Mouse (Mus musculus) right cerebral cortex, adult 18-20 months (tissue): Measurements from ENCODE around the gene Ap4s1.
"Not testable (repeated sequence)": the region's sequence is repeated elsewhere in the genome, so short reads cannot be mapped to it uniquely, and the experiment has no call there.

ENCODE experiments used
- DNase-seq: peaks from one replicate; pipeline ENCODE4 v3.0.0; 2022; ENCODE audit warnings: mixed read lengths

Ap4s1 gene

DNA sequence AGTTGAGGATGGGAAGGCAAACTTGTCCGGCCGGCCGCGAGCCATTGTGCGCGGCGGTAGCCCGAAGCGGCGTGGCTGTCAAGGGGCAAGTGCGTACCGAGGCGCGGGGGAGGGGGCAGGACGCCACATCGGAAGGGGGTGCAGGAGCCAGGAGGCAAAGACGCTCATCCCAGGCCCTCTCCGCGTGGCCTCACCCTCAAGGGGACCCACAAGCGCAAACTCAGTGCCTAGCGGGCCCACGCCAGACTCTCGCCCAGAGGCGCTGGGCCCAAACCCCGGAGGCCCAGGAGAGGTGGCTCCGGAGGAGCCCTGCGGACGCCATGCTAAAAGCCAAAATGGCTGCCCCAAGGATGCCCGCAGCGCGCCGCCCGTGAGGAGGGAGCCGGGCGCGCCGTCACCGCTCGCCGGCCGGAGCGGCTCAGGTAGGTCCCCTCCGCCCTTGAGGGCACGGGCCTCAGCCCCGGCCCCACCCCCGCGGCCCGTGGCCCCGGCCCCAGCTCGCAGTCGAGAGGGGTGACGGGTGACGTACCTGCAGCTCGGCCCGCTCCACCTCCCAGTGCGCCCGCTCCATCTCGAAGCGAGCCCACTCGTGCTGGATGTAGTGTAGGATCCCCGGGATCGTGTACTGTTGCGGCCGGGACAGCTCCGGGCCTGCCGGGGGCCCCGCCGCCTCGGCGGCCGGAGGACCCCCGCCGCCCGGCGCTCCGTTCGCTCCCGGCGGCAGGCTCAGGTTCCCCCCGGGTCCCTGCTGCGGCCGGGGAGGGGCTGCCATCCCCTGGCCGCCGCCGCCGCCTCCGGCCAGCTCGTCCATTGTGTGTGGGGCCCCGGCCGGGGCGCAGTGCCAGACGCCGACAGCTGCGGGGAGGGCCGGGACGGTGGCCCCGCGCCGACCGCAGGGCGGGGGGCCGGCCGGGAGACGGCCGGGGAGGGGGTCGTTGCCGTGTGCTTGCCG, at the start of gene Ap4s1:
Gene Ap4s1, plus strand, starts transcription at position 141 of the 952 bp plus-strand sequence.
- peak; percentile 74 for DNase-seq

DNA sequence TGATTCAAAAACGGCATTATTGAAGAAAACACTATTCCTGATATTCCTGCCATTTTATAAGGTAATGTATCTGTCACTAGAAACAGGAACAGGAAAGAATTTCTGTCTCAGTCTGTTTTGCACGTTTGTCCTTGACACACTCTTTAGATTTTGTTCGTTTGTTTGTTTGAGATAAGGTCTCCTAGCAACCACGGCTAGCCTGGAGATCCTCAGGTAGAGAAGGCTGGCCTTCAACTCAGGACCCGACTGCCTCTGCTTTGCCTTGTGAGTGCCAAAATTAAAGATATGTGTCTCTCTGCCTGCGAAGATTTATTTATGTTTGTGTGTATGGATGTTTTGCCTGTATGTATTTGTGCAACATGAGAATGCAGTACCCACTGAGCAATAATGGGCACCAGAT, 49.0 kb upstream of the Ap4s1 start:
- no peak for DNase-seq

DNA sequence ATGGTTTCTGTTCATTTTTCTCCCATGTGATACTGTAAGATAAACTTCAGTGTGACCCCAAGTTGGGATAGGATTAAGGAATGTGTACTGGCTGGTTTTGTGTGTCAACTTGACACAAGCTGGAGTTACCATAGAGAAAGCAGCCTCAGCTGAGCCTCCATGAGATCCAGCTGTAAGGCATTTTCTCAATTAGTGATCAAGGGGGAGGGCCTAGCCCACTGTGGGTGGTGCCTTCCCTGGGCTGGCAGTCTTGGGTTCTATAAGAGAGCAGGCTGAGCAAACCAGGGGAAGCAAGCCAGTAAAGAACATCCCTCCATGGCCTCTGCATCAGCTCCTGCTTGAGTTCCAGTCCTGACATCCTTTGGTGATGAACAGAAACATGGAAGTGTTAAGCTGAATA, 41.4 kb upstream of the Ap4s1 start:
- not testable (repeated sequence) for DNase-seq

DNA sequence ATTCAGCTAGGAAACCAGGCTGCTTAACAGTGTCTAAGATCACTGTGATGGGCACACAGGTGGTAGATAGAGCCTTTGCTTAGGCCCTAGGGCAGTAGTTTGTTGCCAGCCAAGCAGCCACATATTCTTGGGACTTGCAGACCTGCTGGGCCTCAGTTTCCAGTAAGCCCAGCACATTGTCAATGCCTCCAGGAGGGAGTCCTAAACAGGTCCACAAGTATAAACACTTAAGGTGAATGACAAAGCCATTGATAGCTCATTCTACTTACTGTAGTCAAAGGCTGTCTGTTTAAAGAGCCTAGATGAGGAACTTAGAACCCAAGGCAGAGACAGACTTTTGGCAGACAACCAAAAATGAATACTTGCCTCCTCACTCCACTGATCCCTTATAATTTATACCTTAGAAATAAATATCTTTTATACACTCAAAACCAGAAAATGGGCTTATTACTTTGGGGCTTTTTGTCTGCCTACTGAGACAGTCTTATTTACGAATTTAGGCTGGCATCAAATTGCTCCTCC, 34.8 kb upstream of the Ap4s1 start:
- no peak for DNase-seq

DNA sequence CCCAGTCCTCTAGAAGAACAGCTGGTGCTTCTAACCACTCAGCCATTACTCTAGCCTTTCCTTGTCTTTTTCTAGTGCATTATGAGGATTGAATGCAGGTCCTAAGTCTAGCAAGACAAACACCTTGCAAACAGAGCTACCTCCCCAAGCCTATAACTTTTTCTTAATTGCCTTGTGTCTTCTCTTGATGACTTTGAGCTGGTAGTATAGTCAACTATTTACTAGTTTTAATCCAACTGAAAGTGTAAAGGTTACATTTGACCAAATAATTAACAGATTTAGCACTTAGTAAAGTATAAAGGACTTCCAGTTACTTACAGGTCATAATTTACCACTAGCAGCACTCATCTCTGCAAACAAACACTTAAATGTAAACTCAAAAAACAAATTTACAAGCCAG, 27.8 kb upstream of the Ap4s1 start:
- DNase-seq, result no peak

DNA sequence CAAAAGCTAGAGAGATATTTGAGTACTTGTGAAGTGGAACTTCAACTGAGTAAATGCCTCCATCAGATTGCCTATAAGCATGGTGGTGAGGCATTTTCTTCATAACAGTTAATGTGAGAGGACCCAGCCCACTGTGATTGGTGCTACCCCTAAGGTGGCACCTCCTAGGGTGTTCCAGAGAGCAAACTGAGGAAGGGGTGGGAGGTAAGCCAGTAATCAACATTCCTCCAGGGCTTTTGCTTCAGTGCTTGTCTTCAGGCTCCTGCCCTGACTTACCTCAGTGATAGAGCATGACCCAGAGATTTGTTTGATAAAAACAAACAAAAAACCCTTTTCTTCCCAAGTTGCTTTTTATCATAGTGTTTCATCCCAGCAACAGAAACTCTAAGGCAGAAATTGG, 26.9 kb upstream of the Ap4s1 start:
- no peak for DNase-seq

DNA sequence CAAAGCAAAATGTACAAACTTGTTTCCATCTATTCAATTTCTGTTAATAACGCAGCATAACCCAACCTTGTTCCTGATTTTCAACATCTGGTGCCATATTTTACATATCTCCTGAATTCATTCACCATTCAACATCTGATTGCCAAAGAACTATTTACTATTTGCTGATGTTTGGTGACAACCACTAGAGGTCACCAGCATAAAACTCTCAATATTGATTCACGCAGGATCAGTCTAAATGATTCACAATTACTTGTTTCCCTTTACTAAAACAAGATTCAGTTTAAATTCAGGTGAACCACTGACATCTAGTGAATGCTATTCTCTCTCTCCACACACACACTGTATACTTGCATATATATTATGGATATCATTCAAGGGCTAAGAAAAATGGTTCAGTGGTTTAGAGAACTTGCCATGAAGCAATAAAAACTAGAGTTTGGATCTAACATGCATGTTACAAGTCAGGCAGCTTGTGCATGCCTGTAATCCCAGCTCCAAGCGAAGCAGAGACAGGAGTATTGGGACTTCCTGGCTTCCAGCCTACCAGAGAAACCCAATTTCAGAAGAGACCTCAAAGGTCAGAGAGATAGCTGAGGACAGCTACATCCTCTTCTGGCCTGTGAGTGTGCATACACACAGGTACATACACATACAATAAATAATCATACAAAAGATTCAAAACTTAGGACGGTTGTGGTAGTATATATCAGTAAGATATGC, 24.0 kb upstream of the Ap4s1 start:
- no peak for DNase-seq

DNA sequence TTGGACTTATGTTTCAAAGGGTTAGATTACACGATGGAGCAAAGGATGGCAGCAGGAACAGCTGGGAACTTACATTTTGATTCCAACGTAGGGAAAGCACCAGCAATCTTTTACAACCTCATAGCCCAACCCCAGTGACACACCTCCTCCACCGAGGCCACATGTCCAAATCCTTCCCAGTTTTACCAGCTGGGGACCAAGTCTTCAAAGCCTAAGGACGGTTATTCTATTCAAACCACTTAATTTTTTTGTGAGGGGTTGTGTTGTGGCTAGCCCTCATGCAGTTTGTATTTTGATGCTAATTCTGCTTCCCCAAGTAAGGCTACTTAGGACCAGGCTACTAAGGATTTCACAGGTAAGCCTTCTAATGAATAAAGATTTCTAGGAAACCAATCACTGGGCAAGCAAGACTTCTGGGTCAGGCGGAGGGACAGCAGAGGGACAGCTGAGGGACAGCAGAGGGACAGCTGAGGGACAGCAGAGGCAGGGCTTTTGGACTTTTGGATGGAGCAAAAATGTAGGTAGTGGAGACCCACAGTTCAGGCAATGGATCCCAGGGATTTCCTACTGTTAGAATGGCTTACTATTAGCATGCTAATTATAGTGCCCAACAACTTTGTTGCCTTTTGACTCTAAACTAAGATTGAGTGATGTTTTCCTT, 19.5 kb upstream of the Ap4s1 start:
- no peak for DNase-seq

DNA sequence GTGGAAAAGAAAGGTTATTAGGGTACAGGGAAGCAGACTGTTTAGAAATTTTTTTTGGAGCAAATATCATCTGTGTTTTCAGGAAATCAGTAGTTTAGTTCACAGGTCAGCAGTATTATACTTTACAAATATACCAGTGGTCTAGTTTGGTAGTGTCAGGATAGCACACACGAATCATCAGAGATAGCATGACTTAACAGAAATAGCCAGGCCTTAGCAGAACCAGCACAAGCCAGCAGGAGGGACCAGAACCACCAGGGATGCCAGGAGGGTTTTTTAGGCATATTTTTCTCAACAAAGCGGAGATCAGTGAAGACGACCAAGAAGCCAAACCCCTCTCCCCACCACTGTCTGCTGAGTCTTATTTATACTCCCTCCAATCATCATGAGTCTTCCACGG, 17.6 kb upstream of the Ap4s1 start:
- no peak for DNase-seq

DNA sequence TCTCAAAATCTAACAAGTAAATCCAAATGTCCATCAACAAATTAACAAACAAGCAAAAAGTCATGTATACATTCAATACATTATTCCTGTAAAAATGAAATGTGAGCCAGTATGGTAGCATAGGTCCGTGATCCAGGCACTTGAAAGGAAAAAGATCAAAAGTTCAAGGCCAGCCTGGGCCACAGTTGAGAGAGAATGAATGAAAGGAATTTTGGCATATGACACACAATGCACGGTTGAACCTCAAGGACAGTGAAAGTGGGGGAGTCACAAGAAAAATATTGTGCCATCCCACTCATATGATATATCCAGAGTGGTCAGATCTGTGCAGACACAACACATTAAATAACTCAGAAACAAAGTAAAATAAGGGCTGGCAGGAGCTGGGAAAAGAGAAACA, 14.4 kb upstream of the Ap4s1 start:
- no peak for DNase-seq

DNA sequence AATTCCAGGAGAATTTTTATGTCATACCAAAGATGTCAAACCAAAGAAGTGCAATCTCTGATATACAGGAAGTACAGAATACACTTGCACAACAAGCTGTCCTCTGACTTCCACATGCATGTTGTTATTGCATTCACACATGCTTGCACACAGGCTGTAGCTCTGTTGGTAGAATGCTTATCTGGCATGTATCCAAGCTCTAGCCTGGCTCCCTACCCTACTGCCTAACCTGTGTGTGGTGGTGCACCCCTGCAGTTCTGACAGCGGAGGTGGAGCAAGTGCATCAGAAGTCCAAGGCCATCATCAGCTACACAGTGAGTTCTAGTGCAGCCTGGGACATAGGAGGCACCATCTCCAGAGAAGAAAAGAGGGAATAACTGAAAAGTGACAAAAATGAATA, 12.0 kb upstream of the Ap4s1 start:
- no peak for DNase-seq

DNA sequence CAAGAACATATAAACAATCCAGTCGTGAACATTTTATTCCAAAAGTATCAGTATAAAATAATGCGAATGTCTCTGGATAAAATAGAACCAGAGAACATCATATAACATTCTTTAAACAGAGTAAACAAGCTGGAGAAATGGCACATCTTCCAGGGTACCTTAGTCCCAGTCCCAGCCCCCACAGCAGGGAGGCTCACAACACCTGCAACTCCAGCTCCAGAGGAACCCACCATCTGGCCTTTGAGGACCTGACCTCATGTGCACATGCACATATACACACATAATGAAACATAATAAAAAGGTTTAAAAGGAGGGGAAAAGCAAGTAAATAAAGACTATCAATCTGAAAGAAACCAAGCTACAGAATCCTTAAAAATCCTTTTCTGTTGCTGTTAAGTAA, 2.3 kb upstream of the Ap4s1 start:
- no peak for DNase-seq

DNA sequence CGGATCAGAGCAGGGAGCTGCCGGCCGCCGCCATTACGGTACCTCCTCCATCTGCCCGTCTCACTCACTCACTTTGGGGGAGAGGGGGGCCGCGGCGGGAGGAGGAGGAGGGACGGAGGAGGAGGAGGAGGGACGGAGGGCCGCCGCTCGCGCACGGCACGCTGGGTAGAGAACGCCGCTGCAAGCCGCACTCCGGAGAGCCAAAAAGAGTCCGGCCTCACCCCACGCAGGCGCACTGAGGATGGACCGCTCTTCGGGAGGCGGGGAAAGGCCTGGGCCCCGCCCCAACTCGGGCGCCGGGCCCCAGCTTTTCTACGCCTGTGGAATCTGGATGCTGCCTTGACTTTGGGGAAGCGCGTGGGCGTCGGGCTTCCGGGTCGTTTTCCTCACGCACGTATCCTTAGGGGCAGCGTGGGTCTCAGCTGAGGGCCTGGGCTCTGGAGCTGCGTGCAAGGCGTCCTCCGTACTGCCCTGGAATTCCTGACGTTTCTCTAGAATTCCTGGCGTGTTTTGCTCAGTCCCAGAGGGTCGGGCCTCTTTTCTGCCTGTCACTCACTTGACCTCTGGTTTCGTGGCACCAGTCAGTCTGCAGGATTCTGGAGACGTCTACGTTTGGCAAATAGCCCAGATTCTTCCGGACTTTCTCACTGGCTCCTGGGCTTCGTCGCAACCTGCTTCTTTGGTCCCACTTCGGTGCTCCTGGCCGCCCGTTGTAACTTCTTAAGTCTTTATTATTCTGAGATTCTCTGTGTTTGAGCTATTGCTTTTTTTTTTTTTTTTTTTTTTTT, 1.2 kb downstream of the Ap4s1 start, which contains the start of gene Strn3:
Gene Strn3, minus strand, starts transcription at position 53 of the 788 bp plus-strand sequence.
- DNase-seq, result peak; percentile 97

DNA sequence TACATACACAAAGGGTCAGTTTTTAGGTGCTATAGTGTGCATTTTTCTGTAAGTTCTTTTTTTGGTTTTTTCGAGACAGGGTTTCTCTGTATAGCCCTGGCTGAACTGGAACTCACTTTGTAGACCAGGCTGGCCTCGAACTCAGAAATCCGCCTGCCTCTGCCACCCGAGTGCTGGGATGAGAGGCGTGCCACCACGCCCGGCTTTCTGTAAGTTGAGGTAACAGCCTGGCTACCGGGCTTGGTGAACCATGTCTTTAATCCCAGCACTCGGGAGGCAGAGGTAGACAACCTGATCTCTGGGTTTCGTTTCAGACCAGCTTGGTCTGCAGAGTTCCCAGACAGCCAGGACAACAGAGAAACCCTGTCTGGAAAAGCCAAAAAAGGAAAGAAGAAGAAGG, 2.0 kb downstream of the Ap4s1 start:
- not testable (repeated sequence) for DNase-seq

DNA sequence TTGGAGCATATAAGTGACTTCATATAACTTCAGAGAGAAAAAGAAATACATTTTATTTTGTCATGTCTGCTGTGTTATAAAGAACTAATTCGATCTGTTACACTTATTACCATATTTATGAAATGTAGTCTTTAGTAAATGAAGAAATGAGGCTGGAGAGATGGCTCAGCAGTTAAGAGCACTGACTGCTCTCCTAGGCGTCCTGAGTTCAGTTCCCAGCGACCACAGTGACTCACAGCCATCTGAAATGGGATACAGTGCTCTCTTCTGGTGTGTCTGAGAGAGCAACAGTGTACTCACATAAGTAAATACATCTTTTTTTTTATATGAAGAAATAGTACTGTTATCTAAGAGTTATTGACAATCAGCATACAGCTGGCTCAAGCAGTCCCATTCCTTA, 2.6 kb downstream of the Ap4s1 start:
- no peak for DNase-seq

DNA sequence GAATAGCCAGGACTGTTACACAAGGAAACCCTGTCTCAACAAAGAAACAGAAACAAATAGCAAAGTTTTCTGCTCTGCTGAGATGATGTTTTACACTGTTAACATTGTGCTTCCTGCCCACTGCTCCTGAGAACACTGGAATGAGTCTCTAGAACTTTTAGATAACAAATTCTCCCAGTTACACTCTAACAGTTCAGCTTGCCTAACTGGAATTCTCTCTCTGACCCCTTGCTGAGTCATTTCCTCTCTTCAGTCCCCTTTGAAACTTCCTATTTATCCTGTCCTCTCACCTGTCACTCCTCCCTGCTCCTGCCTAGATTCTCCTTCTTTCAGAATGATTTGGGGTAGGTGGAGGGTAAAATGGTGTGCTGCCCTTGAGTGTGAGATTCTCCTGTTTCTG, 3.3 kb downstream of the Ap4s1 start:
- DNase-seq, result no peak

DNA sequence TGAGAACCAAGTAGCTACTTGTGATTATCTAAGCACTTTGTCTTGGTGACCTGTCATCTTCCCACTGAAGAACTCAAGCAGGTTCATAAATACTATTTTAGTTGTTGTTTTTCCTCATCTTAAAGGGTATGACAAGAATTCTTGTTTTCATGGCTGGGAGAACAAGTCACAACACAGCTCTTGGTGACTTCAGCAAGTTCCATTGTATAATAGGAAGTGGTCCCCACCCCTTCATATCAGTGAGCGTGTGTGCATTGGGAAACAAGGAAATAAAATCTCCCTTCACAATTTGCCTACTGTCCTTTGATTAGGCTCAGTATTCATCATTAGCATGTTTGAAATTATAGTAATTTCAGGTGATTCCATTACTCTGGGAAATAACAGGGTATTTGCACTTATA, 4.1 kb downstream of the Ap4s1 start:
- DNase-seq, result no peak

DNA sequence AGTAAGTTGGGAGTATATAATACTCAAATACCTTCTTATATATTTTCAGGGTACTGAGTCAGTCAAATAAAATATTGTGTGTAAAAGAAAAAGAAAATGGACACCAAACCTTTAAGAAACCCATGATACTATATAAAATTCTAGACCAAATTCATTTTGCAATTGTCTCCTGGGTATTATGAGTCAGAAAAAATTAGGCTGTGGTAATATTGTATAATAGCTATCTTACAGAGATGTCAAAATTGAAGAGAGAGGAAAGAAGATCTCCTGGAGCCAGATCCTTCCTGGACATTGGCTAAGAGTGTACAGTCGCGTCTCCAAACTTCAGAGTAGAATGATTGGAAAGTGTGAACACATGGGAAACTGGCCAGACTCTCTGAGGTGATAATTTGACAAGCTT, 5.3 kb downstream of the Ap4s1 start:
- DNase-seq, result no peak

DNA sequence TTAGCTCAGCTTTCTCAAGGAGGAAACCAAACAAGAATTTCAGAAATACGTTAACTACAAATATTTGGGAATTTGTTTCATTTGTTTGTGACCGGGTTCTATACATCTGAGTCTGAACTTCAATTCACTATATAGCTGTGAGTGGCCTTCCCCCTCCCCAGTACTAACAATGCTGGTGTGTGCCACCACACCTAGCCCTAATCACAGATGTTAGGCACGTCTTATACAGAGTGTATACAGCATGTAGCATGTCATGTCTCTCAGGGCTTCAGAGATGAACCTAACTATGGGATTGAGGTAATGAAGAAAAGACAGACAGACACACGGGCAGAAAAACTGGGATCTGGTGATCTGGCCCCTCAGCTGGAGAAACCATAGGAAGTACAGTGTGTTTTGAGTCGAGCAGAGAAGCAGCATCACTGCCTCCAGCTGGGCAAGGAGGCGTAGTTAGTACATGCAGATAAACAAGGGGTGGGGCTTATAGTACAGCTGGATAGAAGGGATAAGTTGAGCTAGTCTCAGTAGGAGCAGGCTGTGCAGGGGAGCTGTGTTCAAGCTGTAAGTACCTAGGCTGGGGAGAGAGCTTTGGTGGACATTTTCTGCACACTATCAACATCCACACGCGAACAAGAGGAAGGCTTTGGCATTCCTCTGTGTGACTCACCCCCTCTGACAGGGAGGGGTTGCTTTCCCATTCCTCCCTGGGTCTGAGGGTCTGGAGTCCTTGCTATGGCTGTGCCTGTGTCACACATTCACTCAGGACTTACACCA, 9.0 kb downstream of the Ap4s1 start:
- DNase-seq, result no peak

DNA sequence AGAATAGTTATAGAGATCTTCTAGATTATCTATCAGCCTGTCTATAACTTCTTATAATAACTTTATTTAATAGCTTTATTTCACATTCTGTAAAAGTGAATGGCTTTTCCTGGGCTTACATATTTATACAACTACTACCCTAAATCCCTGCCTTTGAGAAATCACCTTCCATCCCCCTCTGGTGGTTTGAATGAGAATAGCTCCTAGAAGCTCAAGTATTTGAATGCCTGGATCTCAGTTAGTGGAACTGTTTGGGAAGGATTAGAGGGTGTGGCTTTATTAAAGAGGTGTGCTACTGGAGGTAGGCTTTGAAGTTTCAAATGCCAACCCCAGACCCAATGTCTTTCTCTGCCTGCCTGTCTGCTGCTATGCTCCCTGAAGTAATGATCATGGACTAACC, 10.9 kb downstream of the Ap4s1 start:
- no peak for DNase-seq

DNA sequence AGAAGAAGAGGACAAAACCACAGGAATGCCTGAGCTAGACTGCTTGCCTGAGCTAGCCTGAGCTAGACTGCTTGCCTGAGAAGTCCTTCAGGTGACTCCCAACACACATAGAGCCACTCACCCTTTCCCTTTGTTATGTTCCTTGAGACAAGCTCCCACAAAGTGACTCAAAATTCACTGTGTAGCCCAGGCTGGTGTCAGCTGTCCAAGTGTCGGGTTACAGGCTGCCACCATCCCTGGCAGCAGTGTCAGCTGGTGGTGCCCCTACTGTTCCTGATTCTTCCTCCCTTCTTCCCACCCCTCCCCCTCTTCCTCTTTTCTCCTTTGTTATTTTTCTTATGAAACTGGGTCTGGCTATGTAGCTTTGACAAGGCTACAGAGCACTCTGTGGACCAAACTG, 13.0 kb downstream of the Ap4s1 start:
- DNase-seq, result no peak

DNA sequence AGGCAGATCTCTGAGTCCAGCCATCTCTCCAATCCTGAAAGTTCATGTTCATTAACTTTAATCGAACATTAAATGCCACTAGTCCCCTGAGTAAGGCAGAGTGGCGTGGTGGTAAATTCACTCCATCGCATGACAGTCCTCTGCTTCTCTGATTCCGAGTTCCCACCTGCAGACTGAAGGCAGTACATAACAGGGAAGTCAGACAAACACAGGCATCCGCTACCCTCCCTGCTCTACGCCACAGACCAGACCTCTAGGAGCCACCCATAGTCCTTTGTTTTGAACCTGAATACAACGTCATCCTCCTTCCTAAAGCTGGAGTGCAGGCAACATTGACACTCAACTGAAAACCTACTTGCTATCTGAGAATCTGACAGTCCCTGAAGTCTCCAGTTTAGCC, 13.7 kb downstream of the Ap4s1 start:
- no peak for DNase-seq
